Mouse (Mus musculus): ENCODE measurements at regions not wholly inside any gene's neighbourhood (a gene's known extent, or its start where the extent isn't known, plus 50 kb on each side); places are given as distances from the start of the nearest gene placed in this dataset.

- peak overlapping the region in 1 of 2 experiments; percentile 30; a peak in 1 of 4 replicates for H3K27ac ChIP-seq (replicated peaks in 1 of 2; ENCODE audit: control insufficient read depth in 1 of 2, insufficient read depth in 1 of 2, low read depth in 2 of 2, low read length in 2 of 2)
- H3K27me3 ChIP-seq (ENCODE audit: control insufficient read depth, insufficient read depth, low read length), result peaks cover 10% of the 10 kb centered on the region
These were observed 136.0 kb upstream of the Mycn start for GRCm38 (mm10) chr12:13077689-13078088.

GRCm38 (mm10) chr12:13076699-13077287, 135.1 kb upstream of the Mycn start:
- H3K4me1 ChIP-seq (ENCODE audit: control insufficient read depth in 2 of 2, insufficient read depth in 2 of 2, low read length in 2 of 2), result peaks cover 6 to 11% of the 10 kb centered on the region in 2 experiments
- H3K27ac ChIP-seq (replicated peaks in 1 of 2; ENCODE audit: control insufficient read depth in 1 of 2, insufficient read depth in 1 of 2, low read depth in 2 of 2, low read length in 2 of 2), result 0 out of 4 replicates have a peak overlapping the region, but pooled peaks of 1 of the 2 experiments have one; percentile 30
- H3K9me3 ChIP-seq (ENCODE audit: control insufficient read depth, low read length), result no peaks in the 10 kb centered on the region
- ATAC-seq (ENCODE audit: insufficient number of reproducible peaks, insufficient read depth, low FRiP score, low read depth), result no peak
- 36% methylated on average over 3 of the region's 3 CpGs for WGBS
- no peak overlapping the region for H3K4me2 ChIP-seq (ENCODE audit: low read length)
- peaks cover 10% of the 10 kb centered on the region for H3K27me3 ChIP-seq (ENCODE audit: control insufficient read depth, insufficient read depth, low read length)
- no peaks in the 10 kb centered on the region for H3K36me3 ChIP-seq (ENCODE audit: control insufficient read depth, insufficient read depth, low read length)
- no peak overlapping the region for H3K9ac ChIP-seq (ENCODE audit: low read length)
- no peak overlapping the region for H3K4me3 ChIP-seq (ENCODE audit: control insufficient read depth in 1 of 2, insufficient read depth in 1 of 2, low read depth in 1 of 2, low read length in 2 of 2)

More at GRCm38 (mm10) chr12:13077689-13078088, 136.0 kb upstream of the Mycn start:
- Histone ChIP-seq H3K4me3 (ENCODE audit: control insufficient read depth in 1 of 2, insufficient read depth in 1 of 2, low read depth in 1 of 2, low read length in 2 of 2) (no peak overlapping the region), H3K9ac (ENCODE audit: low read length) (no peak overlapping the region), H3K4me2 (ENCODE audit: low read length) (no peak overlapping the region), H3K36me3 (ENCODE audit: control insufficient read depth, insufficient read depth, low read length) (no peaks in the 10 kb centered on the region), H3K4me1 (ENCODE audit: control insufficient read depth in 2 of 2, insufficient read depth in 2 of 2, low read length in 2 of 2) (peaks cover 6 to 11% of the 10 kb centered on the region in 2 experiments), H3K9me3 (ENCODE audit: control insufficient read depth, low read length) (no peaks in the 10 kb centered on the region)
- ATAC-seq (ENCODE audit: insufficient number of reproducible peaks, insufficient read depth, low FRiP score, low read depth), result no peak
- 30% methylated on average over 4 of the region's 4 CpGs for WGBS

- WGBS, result 60% methylated on average over 4 of the region's 4 CpGs
- Histone ChIP-seq H3K9me3 (ENCODE audit: control insufficient read depth, low read length) (no peaks in the 10 kb centered on the region), H3K4me3 (ENCODE audit: control insufficient read depth in 1 of 2, insufficient read depth in 1 of 2, low read depth in 1 of 2, low read length in 2 of 2) (no peak overlapping the region), H3K27ac (replicated peaks in 1 of 2; ENCODE audit: control insufficient read depth in 1 of 2, insufficient read depth in 1 of 2, low read depth in 2 of 2, low read length in 2 of 2) (no peak overlapping the region), H3K4me1 (ENCODE audit: control insufficient read depth in 2 of 2, insufficient read depth in 2 of 2, low read length in 2 of 2) (peaks cover 6 to 11% of the 10 kb centered on the region in 2 experiments), H3K9ac (ENCODE audit: low read length) (no peak overlapping the region), H3K4me2 (ENCODE audit: low read length) (no peak overlapping the region), H3K36me3 (ENCODE audit: control insufficient read depth, insufficient read depth, low read length) (no peaks in the 10 kb centered on the region), H3K27me3 (ENCODE audit: control insufficient read depth, insufficient read depth, low read length) (no peaks in the 10 kb centered on the region)
- ATAC-seq (ENCODE audit: insufficient number of reproducible peaks, insufficient read depth, low FRiP score, low read depth), result no peak
These were observed 131.6 kb upstream of the Mycn start for GRCm38 (mm10) chr12:13073126-13073886.

GRCm38 (mm10) chr12:13067295-13067694, 125.6 kb upstream of the Mycn start:
- Histone ChIP-seq H3K36me3 (ENCODE audit: control insufficient read depth, insufficient read depth, low read length) (no peaks in the 10 kb centered on the region), H3K9me3 (ENCODE audit: control insufficient read depth, low read length) (no peaks in the 10 kb centered on the region), H3K27ac (replicated peaks in 1 of 2; ENCODE audit: control insufficient read depth in 1 of 2, insufficient read depth in 1 of 2, low read depth in 2 of 2, low read length in 2 of 2) (no peak overlapping the region), H3K4me1 (ENCODE audit: control insufficient read depth in 2 of 2, insufficient read depth in 2 of 2, low read length in 2 of 2) (no peaks in the 10 kb centered on the region), H3K9ac (ENCODE audit: low read length) (no peak overlapping the region), H3K4me3 (ENCODE audit: control insufficient read depth in 1 of 2, insufficient read depth in 1 of 2, low read depth in 1 of 2, low read length in 2 of 2) (no peak overlapping the region), H3K4me2 (ENCODE audit: low read length) (no peak overlapping the region), H3K27me3 (ENCODE audit: control insufficient read depth, insufficient read depth, low read length) (no peaks in the 10 kb centered on the region)
- WGBS, result 74% methylated on average over 5 of the region's 5 CpGs
- ATAC-seq (ENCODE audit: insufficient number of reproducible peaks, insufficient read depth, low FRiP score, low read depth), result no peak

GRCm38 (mm10) chr12:13066604-13067181, 125.0 kb upstream of the Mycn start:
- 64% methylated on average over 6 of the region's 6 CpGs for WGBS
- H3K36me3 ChIP-seq (ENCODE audit: control insufficient read depth, insufficient read depth, low read length), result no peaks in the 10 kb centered on the region
- H3K27me3 ChIP-seq (ENCODE audit: control insufficient read depth, insufficient read depth, low read length), result no peaks in the 10 kb centered on the region
- no peaks in the 10 kb centered on the region for H3K4me1 ChIP-seq (ENCODE audit: control insufficient read depth in 2 of 2, insufficient read depth in 2 of 2, low read length in 2 of 2)
- H3K27ac ChIP-seq (replicated peaks in 1 of 2; ENCODE audit: control insufficient read depth in 1 of 2, insufficient read depth in 1 of 2, low read depth in 2 of 2, low read length in 2 of 2), result no peak overlapping the region
- H3K9me3 ChIP-seq (ENCODE audit: control insufficient read depth, low read length), result no peaks in the 10 kb centered on the region
- no peak overlapping the region for H3K4me3 ChIP-seq (ENCODE audit: control insufficient read depth in 1 of 2, insufficient read depth in 1 of 2, low read depth in 1 of 2, low read length in 2 of 2)
- no peak for ATAC-seq (ENCODE audit: insufficient number of reproducible peaks, insufficient read depth, low FRiP score, low read depth)
- H3K4me2 ChIP-seq (ENCODE audit: low read length), result no peak overlapping the region
- H3K9ac ChIP-seq (ENCODE audit: low read length), result no peak overlapping the region

- Histone ChIP-seq H3K9me3 (ENCODE audit: control insufficient read depth, low read length) (0 out of 2 replicates have a peak, but pooled peaks cover 3% of the 10 kb centered on the region), H3K27me3 (ENCODE audit: control insufficient read depth, insufficient read depth, low read length) (no peaks in the 10 kb centered on the region), H3K36me3 (ENCODE audit: control insufficient read depth, insufficient read depth, low read length) (no peaks in the 10 kb centered on the region), H3K4me3 (ENCODE audit: control insufficient read depth in 1 of 2, insufficient read depth in 1 of 2, low read depth in 1 of 2, low read length in 2 of 2) (no peak overlapping the region), H3K9ac (ENCODE audit: low read length) (no peak overlapping the region), H3K27ac (replicated peaks in 1 of 2; ENCODE audit: control insufficient read depth in 1 of 2, insufficient read depth in 1 of 2, low read depth in 2 of 2, low read length in 2 of 2) (no peak overlapping the region), H3K4me2 (ENCODE audit: low read length) (no peak overlapping the region), H3K4me1 (ENCODE audit: control insufficient read depth in 2 of 2, insufficient read depth in 2 of 2, low read length in 2 of 2) (no peaks in the 10 kb centered on the region)
- 86% methylated on average over 3 of the region's 3 CpGs for WGBS
- ATAC-seq (ENCODE audit: insufficient number of reproducible peaks, insufficient read depth, low FRiP score, low read depth), result no peak
These were observed 117.8 kb upstream of the Mycn start for GRCm38 (mm10) chr12:13059473-13059872.

GRCm38 (mm10) chr12:13056246-13056645, 114.5 kb upstream of the Mycn start:
- Histone ChIP-seq H3K27me3 (ENCODE audit: control insufficient read depth, insufficient read depth, low read length) (no peaks in the 10 kb centered on the region), H3K4me1 (ENCODE audit: control insufficient read depth in 2 of 2, insufficient read depth in 2 of 2, low read length in 2 of 2) (peaks cover 0 to 2% of the 10 kb centered on the region in 2 experiments; a peak in 1 of 4 replicates), H3K9me3 (ENCODE audit: control insufficient read depth, low read length) (0 out of 2 replicates have a peak, but pooled peaks cover 3% of the 10 kb centered on the region), H3K9ac (ENCODE audit: low read length) (no peak overlapping the region), H3K36me3 (ENCODE audit: control insufficient read depth, insufficient read depth, low read length) (no peaks in the 10 kb centered on the region), H3K4me3 (ENCODE audit: control insufficient read depth in 1 of 2, insufficient read depth in 1 of 2, low read depth in 1 of 2, low read length in 2 of 2) (no peak overlapping the region), H3K4me2 (ENCODE audit: low read length) (no peak overlapping the region), H3K27ac (replicated peaks in 1 of 2; ENCODE audit: control insufficient read depth in 1 of 2, insufficient read depth in 1 of 2, low read depth in 2 of 2, low read length in 2 of 2) (no peak overlapping the region)
- no peak for ATAC-seq (ENCODE audit: insufficient number of reproducible peaks, insufficient read depth, low FRiP score, low read depth)
- 52% methylated on average over 7 of the region's 7 CpGs for WGBS

Data from heart, embryonic 14.5 days (tissue).